In genomic region chr4:45490036-45490752, GRCm38 (mm10) we compare ENCODE assay signal across 8 mouse cellular contexts. TPM values are rescaled to one million over a fixed set of nuclear protein-coding genes. Genes with fewer than 3 reads are reported as not detected.
DNase-seq lines count a peak whose midpoint lies in the region; ATAC-seq and TF ChIP-seq lines count a peak whose summit lies in the region.

No protein-coding gene starts in this region.

- intact Hi-C loops in gastrocnemius, postnatal 14 days (cut with DNase I; ENCODE audit: low total_unique reads), result no loop called here

- peak overlapping the region; percentile 98 for H3K27ac ChIP-seq in lung, embryonic 16.5 days (ENCODE audit: low read length)
- peak overlapping the region; percentile 66 for H3K27ac ChIP-seq in forebrain, embryonic 16.5 days (ENCODE audit: low read length)
- H3K27ac ChIP-seq in limb, embryonic 14.5 days (replicated peaks; ENCODE audit: low read depth, low read length), result peak overlapping the region; percentile 61; the same call in 1 of the 2 replicates
- peak overlapping the region; percentile 82 for H3K27ac ChIP-seq in stomach, embryonic 15.5 days

- no peaks in the 10 kb centered on the region for H3K27me3 ChIP-seq in lung, embryonic 16.5 days (ENCODE audit: control insufficient read depth, insufficient read depth, low read depth, low read length)
- H3K27me3 ChIP-seq in forebrain, embryonic 16.5 days (replicated peaks; ENCODE audit: control insufficient read depth, insufficient read depth, low read length), result no peaks in the 10 kb centered on the region
- no peaks in the 10 kb centered on the region for H3K27me3 ChIP-seq in limb, embryonic 14.5 days (ENCODE audit: control insufficient read depth, insufficient read depth, low read length)
- H3K27me3 ChIP-seq in stomach, embryonic 15.5 days (replicated peaks), result no peaks in the 10 kb centered on the region

- no peak for ATAC-seq in lung, embryonic 16.5 days (ENCODE audit: low read depth)
- peak; percentile 75 for ATAC-seq in forebrain, embryonic 16.5 days
- ATAC-seq in limb, embryonic 14.5 days (ENCODE audit: low FRiP score, low read depth), result 0 out of 2 replicates have a peak, but pooled peaks have one; percentile 5
- ATAC-seq in stomach, embryonic 15.5 days (ENCODE audit: insufficient read depth, low FRiP score, low read depth), result no peak

- peak overlapping the region; percentile 6; the same call in 1 of the 2 replicates for H3K4me3 ChIP-seq in lung, embryonic 16.5 days (ENCODE audit: low read length)
- no peak overlapping the region for H3K4me3 ChIP-seq in forebrain, embryonic 16.5 days (replicated peaks; ENCODE audit: low read length)
- no peak overlapping the region for H3K4me3 ChIP-seq in limb, embryonic 14.5 days (replicated peaks; ENCODE audit: low read length)
- no peak overlapping the region for H3K4me3 ChIP-seq in stomach, embryonic 15.5 days (replicated peaks)

- H3K9ac ChIP-seq in lung, embryonic 16.5 days (ENCODE audit: low read length), result peak overlapping the region; percentile 48
- H3K9ac ChIP-seq in forebrain, embryonic 16.5 days (replicated peaks; ENCODE audit: low read depth, low read length), result 0 out of 2 replicates have a peak overlapping the region, but pooled peaks have one; percentile 0
- no peak overlapping the region for H3K9ac ChIP-seq in limb, embryonic 14.5 days (ENCODE audit: low read depth, low read length, severe bottlenecking)
- no peak overlapping the region for H3K9ac ChIP-seq in stomach, embryonic 15.5 days

- 21% methylated on average over 8 of the region's 8 CpGs for WGBS in lung, embryonic 16.5 days
- 5% methylated on average over 8 of the region's 8 CpGs for WGBS in forebrain, embryonic 16.5 days
- WGBS in limb, embryonic 14.5 days, result 15% methylated on average over 8 of the region's 8 CpGs
- WGBS in stomach, embryonic 15.5 days, result 35% methylated on average over 8 of the region's 8 CpGs

- no peak for DNase-seq in lung, postnatal 14 days
- DNase-seq in limb, embryonic 14.5 days (ENCODE audit: low spot score), result no peak
- DNase-seq in thymus, postnatal 14 days, result no peak
- no peak for DNase-seq in adrenal gland, postnatal 10 days
- DNase-seq in gastrocnemius, postnatal 14 days, result no peak

- peak overlapping the region; percentile 44 for H3K4me2 ChIP-seq in lung, embryonic 16.5 days (ENCODE audit: low read depth, low read length)
- H3K4me2 ChIP-seq in forebrain, embryonic 16.5 days (ENCODE audit: low read length), result peak overlapping the region; percentile 1; the same call in 1 of the 2 replicates
- H3K4me2 ChIP-seq in limb, embryonic 14.5 days (replicated peaks; ENCODE audit: low read depth, low read length, severe bottlenecking), result peak overlapping the region; percentile 11; the same call in 1 of the 2 replicates
- H3K4me2 ChIP-seq in stomach, embryonic 15.5 days, result peak overlapping the region; percentile 33

- H3K9me3 ChIP-seq in lung, embryonic 16.5 days (ENCODE audit: control insufficient read depth, low read length), result no peaks in the 10 kb centered on the region
- H3K9me3 ChIP-seq in forebrain, embryonic 16.5 days (ENCODE audit: control insufficient read depth, low read length), result no peaks in the 10 kb centered on the region
- H3K9me3 ChIP-seq in limb, embryonic 14.5 days (ENCODE audit: control insufficient read depth, low read length), result no peaks in the 10 kb centered on the region
- H3K9me3 ChIP-seq in stomach, embryonic 15.5 days, result no peaks in the 10 kb centered on the region

- no peak for TF ChIP-seq POLR2A in limb, embryonic 14.5 days (IDR thresholded peaks at IDR 0.05; ENCODE audit: borderline replicate concordance, extremely low read depth, insufficient read depth, insufficient read length)

- H3K4me1 ChIP-seq in lung, embryonic 16.5 days (replicated peaks; ENCODE audit: control insufficient read depth, insufficient read depth, low read length), result peaks cover 78% of the 10 kb centered on the region
- H3K4me1 ChIP-seq in forebrain, embryonic 16.5 days (replicated peaks; ENCODE audit: control insufficient read depth, insufficient read depth, low read length), result peaks cover 65% of the 10 kb centered on the region
- H3K4me1 ChIP-seq in limb, embryonic 14.5 days (ENCODE audit: control insufficient read depth, insufficient read depth, low read length), result peaks cover 69% of the 10 kb centered on the region
- peaks cover 80% of the 10 kb centered on the region for H3K4me1 ChIP-seq in stomach, embryonic 15.5 days

- H3K36me3 ChIP-seq in lung, embryonic 16.5 days (ENCODE audit: control insufficient read depth, insufficient read depth, low read length), result no peaks in the 10 kb centered on the region
- H3K36me3 ChIP-seq in forebrain, embryonic 16.5 days (ENCODE audit: control insufficient read depth, insufficient read depth), result 0 out of 2 replicates have a peak, but pooled peaks cover 2% of the 10 kb centered on the region
- H3K36me3 ChIP-seq in limb, embryonic 14.5 days (ENCODE audit: control insufficient read depth, insufficient read depth, low read length), result 0 out of 2 replicates have a peak, but pooled peaks cover 3% of the 10 kb centered on the region
- no peaks in the 10 kb centered on the region for H3K36me3 ChIP-seq in stomach, embryonic 15.5 days

RNA-seq across cellular contexts. Expression of gene Shb, which starts 42.1 kb away (rescaled TPM):
- polyA plus RNA-seq in lung, embryonic 16.5 days (2015; fragmentation: Nextera tagmentation; extraction: Ambion mirVana), result 12.4 and 16.1 TPM in 2 replicates
- polyA plus RNA-seq in forebrain, embryonic 16.5 days (2015; fragmentation: Nextera tagmentation; extraction: Ambion mirVana), result 5.8 and 7.0 TPM in 2 replicates
- polyA plus RNA-seq in limb, embryonic 14.5 days (2012; rRNA removed), result 19.0 and 20.9 TPM in 2 replicates
- 9.2 and 10.6 TPM in 2 replicates for polyA plus RNA-seq in limb, embryonic 14.5 days (2014; fragmentation: Nextera tagmentation; extraction: Ambion mirVana)
- polyA plus RNA-seq in stomach, embryonic 15.5 days (2015; fragmentation: Nextera tagmentation; extraction: Ambion mirVana), result 5.4 and 5.8 TPM in 2 replicates
- total RNA-seq in adrenal gland, postnatal 10 days (2021), result 10 to 100 TPM; 40.4 to 72.5 TPM
- total RNA-seq in gastrocnemius, postnatal 14 days (2021), result 1 to 10 TPM; 6.7 to 7.8 TPM

Comparison
In these comparisons a context has a peak if more than half of its experiments do, and no peak if none do; other contexts are left out.
1. ATAC-seq: peak in forebrain, embryonic 16.5 days (single experiment) and limb, embryonic 14.5 days (single experiment); none in lung, embryonic 16.5 days (single experiment) and stomach, embryonic 15.5 days (single experiment).
2. H3K9ac ChIP-seq: peak in lung, embryonic 16.5 days (single experiment) and forebrain, embryonic 16.5 days (single experiment); none in limb, embryonic 14.5 days (single experiment) and stomach, embryonic 15.5 days (single experiment).
3. Peak in every context shown above with its lines, with median percentiles within 50 percentile points of each other: H3K27ac ChIP-seq and H3K4me2 ChIP-seq.